Mouse (Mus musculus): ENCODE results near the gene Gm27021.

The Gm27021 gene

GRCm38 (mm10) chr8:120599504-120599903 is 68.4 kb downstream of the Gm27021 start:
- DNase-seq (ENCODE audit: low spot score in 2 of 2): peak; percentile 79 to 84

- peak; percentile 87 to 90 for DNase-seq (ENCODE audit: low spot score in 2 of 2)
Measured at GRCm38 (mm10) chr8:120598579-120598978, 69.3 kb downstream of the Gm27021 start.

GRCm38 (mm10) chr8:120595963-120596362 is 71.9 kb downstream of the Gm27021 start:
- peak; percentile 55 to 61 for DNase-seq (ENCODE audit: low spot score in 2 of 2)

GRCm38 (mm10) chr8:120594571-120594970 is 73.3 kb downstream of the Gm27021 start:
- DNase-seq (ENCODE audit: low spot score in 2 of 2): no peak

GRCm38 (mm10) chr8:120591587-120592292 is 76.1 kb downstream of the Gm27021 start:
- no peak for DNase-seq (ENCODE audit: low spot score in 2 of 2)

GRCm38 (mm10) chr8:120589921-120590320 is 78.0 kb downstream of the Gm27021 start:
- no peak for DNase-seq (ENCODE audit: low spot score in 2 of 2)

- peak; percentile 98 to 99 for DNase-seq (ENCODE audit: low spot score in 2 of 2)
Measured at GRCm38 (mm10) chr8:120588908-120589771, 78.7 kb downstream of the Gm27021 start, which contains the start of gene Gins2. Gene Gins2, minus strand, starts transcription at chr8:120589304.

GRCm38 (mm10) chr8:120585521-120585920 is 82.4 kb downstream of the Gm27021 start:
- no peak for DNase-seq (ENCODE audit: low spot score in 2 of 2)

- DNase-seq (ENCODE audit: low spot score in 2 of 2): no peak
Measured at GRCm38 (mm10) chr8:120581811-120582210, 86.1 kb downstream of the Gm27021 start.

- no peak for DNase-seq (ENCODE audit: low spot score in 2 of 2)
Measured at GRCm38 (mm10) chr8:120581329-120581728, 86.5 kb downstream of the Gm27021 start.

GRCm38 (mm10) chr8:120580336-120581000 is 87.4 kb downstream of the Gm27021 start:
- no peak for DNase-seq (ENCODE audit: low spot score in 2 of 2)

GRCm38 (mm10) chr8:120577821-120578220 is 90.1 kb downstream of the Gm27021 start:
- no peak for DNase-seq (ENCODE audit: low spot score in 2 of 2)

GRCm38 (mm10) chr8:120575801-120576200 is 92.1 kb downstream of the Gm27021 start:
- no peak for DNase-seq (ENCODE audit: low spot score in 2 of 2)

- DNase-seq (ENCODE audit: low spot score in 2 of 2): no peak
Measured at GRCm38 (mm10) chr8:120574941-120575340, 92.9 kb downstream of the Gm27021 start.

- DNase-seq (ENCODE audit: low spot score in 2 of 2): no peak
Measured at GRCm38 (mm10) chr8:120573866-120574265, 94.0 kb downstream of the Gm27021 start.

- peak in 1 of 2 experiments; percentile 69 for DNase-seq (ENCODE audit: low spot score in 2 of 2)
Measured at GRCm38 (mm10) chr8:120572534-120572933, 95.3 kb downstream of the Gm27021 start.

GRCm38 (mm10) chr8:120571561-120571960 is 96.3 kb downstream of the Gm27021 start:
- no peak for DNase-seq (ENCODE audit: low spot score in 2 of 2)

- peak; percentile 86 to 87 for DNase-seq (ENCODE audit: low spot score in 2 of 2)
Measured at GRCm38 (mm10) chr8:120569939-120570715, 97.8 kb downstream of the Gm27021 start.

GRCm38 (mm10) chr8:120569123-120569522 is 98.8 kb downstream of the Gm27021 start:
- no peak for DNase-seq (ENCODE audit: low spot score in 2 of 2)

GRCm38 (mm10) chr8:120568164-120568798 is 99.6 kb downstream of the Gm27021 start:
- no peak for DNase-seq (ENCODE audit: low spot score in 2 of 2)

- no peak for DNase-seq (ENCODE audit: low spot score in 2 of 2)
Measured at GRCm38 (mm10) chr8:120567731-120568130, 100.1 kb downstream of the Gm27021 start.
